Mouse (Mus musculus): ENCODE measurements around the gene Vars.
"Not testable (repeated sequence)": the region's sequence is repeated elsewhere in the genome, so short reads cannot be mapped to it uniquely, and the experiment has no call there.

Gene Vars

GRCm38 (mm10) chr17:35000717-35001451, at the start of gene Vars:
Gene Vars (plus strand): TSS chr17:35000987.
- peak; percentile 77 to 81 for DNase-seq (ENCODE audit: low spot score in 2 of 2)

- peak; percentile 53 to 56 for DNase-seq (ENCODE audit: low spot score in 2 of 2)
Measured at GRCm38 (mm10) chr17:34951636-34952377, 49.0 kb upstream of the Vars start.

- DNase-seq (ENCODE audit: low spot score in 2 of 2), result peak; percentile 75
Measured at GRCm38 (mm10) chr17:34952378-34953040, 48.3 kb upstream of the Vars start.

GRCm38 (mm10) chr17:34953258-34953657, 47.5 kb upstream of the Vars start:
- no peak for DNase-seq (ENCODE audit: low spot score in 2 of 2)

GRCm38 (mm10) chr17:34953904-34954303, 46.9 kb upstream of the Vars start:
- no peak for DNase-seq (ENCODE audit: low spot score in 2 of 2)

GRCm38 (mm10) chr17:34954831-34955230, 46.0 kb upstream of the Vars start:
- DNase-seq (ENCODE audit: low spot score in 2 of 2), result no peak

- no peak for DNase-seq (ENCODE audit: low spot score in 2 of 2)
Measured at GRCm38 (mm10) chr17:34955884-34956283, 44.9 kb upstream of the Vars start.

GRCm38 (mm10) chr17:34956340-34956739, 44.4 kb upstream of the Vars start:
- no peak for DNase-seq (ENCODE audit: low spot score in 2 of 2)

- DNase-seq (ENCODE audit: low spot score in 2 of 2), result not testable (repeated sequence)
Measured at GRCm38 (mm10) chr17:34957291-34957690, 43.5 kb upstream of the Vars start.

GRCm38 (mm10) chr17:34957966-34958365, 42.8 kb upstream of the Vars start:
- DNase-seq (ENCODE audit: low spot score in 2 of 2), result not testable (repeated sequence)

GRCm38 (mm10) chr17:34958734-34959129, 42.1 kb upstream of the Vars start:
- DNase-seq (ENCODE audit: low spot score in 2 of 2), result not testable (repeated sequence)

GRCm38 (mm10) chr17:34959130-34959778, 41.5 kb upstream of the Vars start, which contains the start of gene Hspa1b:
Gene Hspa1b (minus strand): TSS chr17:34959238.
- peak; percentile 87 to 89 for DNase-seq (ENCODE audit: low spot score in 2 of 2)

GRCm38 (mm10) chr17:34959881-34960515, 40.8 kb upstream of the Vars start:
- DNase-seq (ENCODE audit: low spot score in 2 of 2), result no peak

- DNase-seq (ENCODE audit: low spot score in 2 of 2), result no peak
Measured at GRCm38 (mm10) chr17:34960702-34961493, 39.9 kb upstream of the Vars start.

GRCm38 (mm10) chr17:34962125-34962524, 38.7 kb upstream of the Vars start:
- no peak for DNase-seq (ENCODE audit: low spot score in 2 of 2)

GRCm38 (mm10) chr17:34962841-34963240, 37.9 kb upstream of the Vars start:
- no peak for DNase-seq (ENCODE audit: low spot score in 2 of 2)

- DNase-seq (ENCODE audit: low spot score in 2 of 2), result no peak
Measured at GRCm38 (mm10) chr17:34964640-34965049, 36.1 kb upstream of the Vars start.

GRCm38 (mm10) chr17:34965627-34966026, 35.2 kb upstream of the Vars start:
- no peak for DNase-seq (ENCODE audit: low spot score in 2 of 2)

GRCm38 (mm10) chr17:34969822-34970221, 31.0 kb upstream of the Vars start, which contains the start of gene Gm20481:
Gene Gm20481 (plus strand): TSS chr17:34969912.
- not testable (repeated sequence) for DNase-seq (ENCODE audit: low spot score in 2 of 2)

GRCm38 (mm10) chr17:34970850-34971249, 29.9 kb upstream of the Vars start:
- not testable (repeated sequence) for DNase-seq (ENCODE audit: low spot score in 2 of 2)

Data from frontal cortex, postnatal 36 days (tissue).